Mouse (Mus musculus) CH12.LX (cell line): ENCODE results near the gene Emp1. TPM values are rescaled to one million over a fixed set of nuclear protein-coding genes. Genes with fewer than 3 reads are reported as not detected.
A peak's percentile ranks its signal among the peaks of the same experiment; 100 is the strongest.

Experiments
- DNase-seq: peaks from one replicate; pipeline ENCODE4 v3.0.0-alpha.2; 2013; ENCODE audit errors: extremely low read depth
- H3K27ac ChIP-seq: 2 replicates; pipeline ENCODE4 v1.5.1; 2012; ENCODE audit warnings: low read depth, mild to moderate bottlenecking, control low read depth, moderate library complexity; ENCODE audit not compliant: insufficient read depth
- H3K27me3 ChIP-seq: replicated peaks from 2 replicates; pipeline ENCODE3; 2012; ENCODE audit warnings: inconsistent platforms
- H3K36me3 ChIP-seq, 2 experiments: replicated peaks in 1 of 2; 2 replicates each; pipeline versions ENCODE3 to v1.6.1; 2012; ENCODE audit warnings: inconsistent platforms in 1 of 2, low read length in 1 of 2, mild to moderate bottlenecking in 1 of 2, mixed read lengths in 1 of 2, moderate library complexity in 1 of 2; ENCODE audit not compliant: control insufficient read depth in 1 of 2, insufficient read depth in 1 of 2
- H3K4me1 ChIP-seq, 2 experiments: 2 replicates each; pipeline ENCODE4 v1.6.1; 2012; ENCODE audit warnings: inconsistent platforms in 1 of 2, moderate library complexity in 1 of 2; ENCODE audit not compliant: insufficient read depth in 2 of 2, control insufficient read depth in 1 of 2
- H3K4me2 ChIP-seq: 2 replicates; pipeline ENCODE4 v1.6.1; 2012; ENCODE audit warnings: low read depth, mild to moderate bottlenecking, control low read depth; ENCODE audit not compliant: poor library complexity, insufficient read depth, severe bottlenecking
- H3K4me3 ChIP-seq, 3 experiments: fragments of 150-350 bp in 1 of 3; sonication (generic) in 1 of 3; replicated peaks in 1 of 3; 2 replicates each; pipeline versions ENCODE3 to v1.5.1; 2011 to 2012; ENCODE audit warnings: low read depth in 2 of 3, low read length in 2 of 3, mild to moderate bottlenecking in 2 of 3, moderate library complexity in 2 of 3, control low read depth in 1 of 3, improper control_type of control experiment in 1 of 3, inconsistent platforms in 1 of 3, mixed read lengths in 1 of 3; ENCODE audit not compliant: poor library complexity in 1 of 3
- H3K79me2 ChIP-seq: replicated peaks from 2 replicates; pipeline ENCODE4 v1.6.1; 2012; ENCODE audit warnings: mild to moderate bottlenecking, moderate library complexity; ENCODE audit not compliant: control insufficient read depth, poor library complexity, insufficient read depth, severe bottlenecking; ENCODE audit errors: extremely low read depth
- H3K9ac ChIP-seq: 2 replicates; pipeline ENCODE4 v1.6.1; 2012; ENCODE audit warnings: low read depth, mild to moderate bottlenecking, control low read depth, moderate library complexity; ENCODE audit not compliant: insufficient read depth
- H3K9me3 ChIP-seq: replicated peaks from 2 replicates; pipeline ENCODE3; 2012; ENCODE audit warnings: low read length, inconsistent platforms, mixed read lengths
- CHD1 ChIP-seq: IDR thresholded peaks from 2 replicates; pipeline ENCODE4 v1.6.1; 2012; ENCODE audit warnings: low read depth, low read length, improper control_type of control experiment, inconsistent platforms
- CTCF ChIP-seq, 2 experiments: IDR thresholded peaks in 1 of 2; conservative IDR thresholded peaks in 1 of 2; 2 replicates each; pipeline ENCODE4 v1.5.1; 2011 to 2012; ENCODE audit warnings: low read depth in 2 of 2, low read length in 2 of 2, improper control_type of control experiment in 1 of 2, inconsistent platforms in 1 of 2, mild to moderate bottlenecking in 1 of 2, moderate library complexity in 1 of 2
- IRF4 ChIP-seq: IDR thresholded peaks from 2 replicates; pipeline ENCODE4 v1.6.1; 2014; ENCODE audit warnings: low read depth, mild to moderate bottlenecking, inconsistent platforms, low read length, improper control_type of control experiment
- JUND ChIP-seq: conservative IDR thresholded peaks from 2 replicates; pipeline ENCODE4 v1.6.1; 2011; ENCODE audit warnings: low read depth, low read length, improper control_type of control experiment
- KAT2A ChIP-seq: IDR thresholded peaks from 2 replicates; pipeline ENCODE4 v1.6.1; 2012; ENCODE audit warnings: low read length, improper control_type of control experiment, inconsistent platforms; ENCODE audit not compliant: insufficient replicate concordance
- MYC ChIP-seq: IDR thresholded peaks from 2 replicates; pipeline ENCODE4 v1.6.1; 2011; ENCODE audit warnings: low read depth, mild to moderate bottlenecking, improper control_type of control experiment, low read length
- NRF1 ChIP-seq: IDR thresholded peaks from 2 replicates; pipeline ENCODE4 v1.6.1; 2014; ENCODE audit warnings: low read depth, mild to moderate bottlenecking, inconsistent platforms, low read length, improper control_type of control experiment, moderate library complexity
- RAD21 ChIP-seq: IDR thresholded peaks from 2 replicates; pipeline ENCODE4 v1.6.1; 2011; ENCODE audit warnings: low read depth, mild to moderate bottlenecking, low read length, improper control_type of control experiment, moderate library complexity
- SIN3A ChIP-seq: IDR thresholded peaks from 2 replicates; pipeline ENCODE4 v1.6.1; 2012; ENCODE audit warnings: low read length, improper control_type of control experiment, inconsistent platforms
- SMC3 ChIP-seq: IDR thresholded peaks from 2 replicates; pipeline ENCODE4 v1.6.1; 2011; ENCODE audit warnings: low read depth, low read length, improper control_type of control experiment
- UBTF ChIP-seq: IDR thresholded peaks from 2 replicates; pipeline ENCODE4 v1.6.1; 2012; ENCODE audit warnings: low read depth, mild to moderate bottlenecking, inconsistent platforms, low read length, improper control_type of control experiment, moderate library complexity
- ZC3H11A ChIP-seq: IDR thresholded peaks from 2 replicates; pipeline ENCODE4 v1.6.1; 2012; ENCODE audit warnings: low read depth, mild to moderate bottlenecking, inconsistent platforms, low read length, improper control_type of control experiment
- ZKSCAN1 ChIP-seq: IDR thresholded peaks from 2 replicates; pipeline ENCODE4 v1.6.1; 2012; ENCODE audit warnings: low read depth, inconsistent platforms, low read length, improper control_type of control experiment, borderline replicate concordance
- ZNF384 ChIP-seq: IDR thresholded peaks from 2 replicates; pipeline ENCODE4 v1.6.1; 2012; ENCODE audit warnings: low read depth, low read length, improper control_type of control experiment, inconsistent platforms
- dilution Hi-C: fragments of 300-500 bp; cut with MboI; formaldehyde crosslinking; loops from 2 replicates; pipeline ENCODE4 v1.14.3; 2020; ENCODE audit warnings: low sequenced_read_pairs; ENCODE audit not compliant: extremely low pct_unique_long_range_greater_than_20kb, extremely low pct_ligation_motif_present
- in situ Hi-C: fragments of 300-500 bp; cut with MboI; formaldehyde crosslinking; loops from 3 replicates; pipeline ENCODE4 v1.14.3; 2019; ENCODE audit warnings: low sequenced_read_pairs, low pct_ligation_motif_present, low pct_unique_long_range_greater_than_20kb, mixed read lengths
- polyA plus RNA-seq: library from polyadenylated mRNA; unstranded; fragments of >175 nt; gene quantifications from 2 replicates; pipeline ENCODE4 v1.2.1, GENCODE M21; 2012; ENCODE audit warnings: low read depth; ENCODE audit not compliant: insufficient read length
- total RNA-seq, 2 experiments: library from RNA; depleted of rRNA; stranded (reverse); fragments of 300-350 nt in 1 of 2; fragments of >200 nt in 1 of 2; gene quantifications; 2 replicates each; pipeline ENCODE4 v1.2.3; 2012 to 2014

Gene Emp1
- total and polyA plus RNA-seq, 3 experiments: 1.9 to 11.3 (median 7.0) TPM

- peaks cover 0 to 7% of the 10 kb centered on the region in 2 experiments; a peak in 2 of 4 replicates for H3K4me1 ChIP-seq
- peak; percentile 67 for DNase-seq
- H3K79me2 ChIP-seq: no peaks in the 10 kb centered on the region
- dilution Hi-C loops: no loop called here
- TF ChIP-seq ZC3H11A (peak; percentile 52; the same call in 1 of the 2 replicates), IRF4 (no peak), MYC (no peak), CTCF (conservative IDR thresholded peaks at IDR 0.05 in 1 of 2, IDR thresholded peaks at IDR 0.05 in 1 of 2; ENCODE audit: low read depth in 2 of 2, low read length in 2 of 2) (peak; percentile 49 to 84), RAD21 (peak; percentile 84), SMC3 (peak; percentile 86), CHD1 (no peak)
- H3K27ac ChIP-seq: no peak overlapping the region
- peaks cover 0 to 8% of the 10 kb centered on the region in 2 experiments for H3K36me3 ChIP-seq
- no peaks in the 10 kb centered on the region for H3K27me3 ChIP-seq
- no peaks in the 10 kb centered on the region for H3K9me3 ChIP-seq
- no peak overlapping the region for H3K9ac ChIP-seq
- H3K4me2 ChIP-seq: peak overlapping the region; percentile 16; the same call in 1 of the 2 replicates
- no peak overlapping the region for H3K4me3 ChIP-seq
- in situ Hi-C loops: loop anchor here (5.0 to 10.0 kb wide), 3 partner anchors 130 to 283 kb away; no protein-coding TSS in a partner anchor
Observed at GRCm38 (mm10) chr6:135377583-135378319, 15.4 kb downstream of the Emp1 start.

DNA sequence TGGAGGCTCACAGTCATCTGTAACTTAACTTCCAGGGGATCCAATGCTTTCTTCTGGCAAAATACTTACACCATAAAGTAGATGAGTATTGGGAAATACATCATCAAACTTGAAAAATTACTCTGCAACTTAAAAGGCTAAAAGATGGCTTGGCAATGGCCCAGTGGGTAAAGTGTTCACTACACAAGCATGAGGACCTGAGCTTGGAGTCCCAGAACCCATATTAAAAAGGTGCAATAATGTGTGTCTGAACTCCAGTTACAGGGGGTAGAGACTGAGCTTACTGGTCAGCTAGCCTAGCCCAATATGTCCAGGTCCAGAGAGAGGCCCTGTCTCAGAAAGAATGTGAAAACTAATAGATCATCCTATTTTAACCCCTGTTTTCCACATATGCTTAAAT, 21.6 kb downstream of the Emp1 start:
- H3K4me2 ChIP-seq: no peak overlapping the region
- TF ChIP-seq NRF1 (no peak), ZC3H11A (no peak), ZNF384 (no peak), ZKSCAN1 (no peak), SIN3A (no peak), UBTF (no peak), JUND (no peak), KAT2A (no peak)
- in situ Hi-C loops (no loop called here), dilution Hi-C loops (no loop called here)
- no peaks in the 10 kb centered on the region for H3K9me3 ChIP-seq
- no peaks in the 10 kb centered on the region for H3K4me1 ChIP-seq
- DNase-seq: no peak
- no peak overlapping the region for H3K9ac ChIP-seq
- H3K27me3 ChIP-seq: no peaks in the 10 kb centered on the region
- no peak overlapping the region for H3K27ac ChIP-seq
- H3K79me2 ChIP-seq: no peaks in the 10 kb centered on the region
- no peak overlapping the region for H3K4me3 ChIP-seq
- peaks cover 0 to 8% of the 10 kb centered on the region in 2 experiments for H3K36me3 ChIP-seq
